Comparison of ENCODE assay signal across 8 mouse cellular contexts in genomic region chr5:123227762-123228523, GRCm38 (mm10). TPM values are rescaled to one million over a fixed set of nuclear protein-coding genes. Genes with fewer than 3 reads are reported as not detected.
DNase-seq lines count a peak whose midpoint lies in the region; ATAC-seq and TF ChIP-seq lines count a peak whose summit lies in the region.

No protein-coding gene starts in this region.

- H3K27ac ChIP-seq in hindbrain, embryonic 13.5 days = no peak overlapping the region

- no peak for TF ChIP-seq CTCF in Patski (IDR thresholded peaks at IDR 0.05)

- no peaks in the 10 kb centered on the region for H3K27me3 ChIP-seq in Patski
- H3K27me3 ChIP-seq in hindbrain, embryonic 13.5 days = no peaks in the 10 kb centered on the region

- H3K9me3 ChIP-seq in hindbrain, embryonic 13.5 days = no peaks in the 10 kb centered on the region

- in situ Hi-C loops in Patski (cut with MboI; ENCODE audit: low pct_unique_long_range_greater_than_20kb) = loop anchor here (5.0 kb wide), 1 partner anchor 36 kb away; no protein-coding TSS in a partner anchor

- peaks cover 6% of the 10 kb centered on the region; the same call in 1 of the 2 replicates for H3K36me3 ChIP-seq in hindbrain, embryonic 13.5 days

- H3K9ac ChIP-seq in hindbrain, embryonic 13.5 days = peak overlapping the region; percentile 88

- peak; percentile 87 for DNase-seq in Patski (ENCODE audit: low read depth, low spot score)
- DNase-seq in cerebellum, postnatal 14 days = peak; percentile 97 to 98
- peak; percentile 91 to 95 for DNase-seq in frontal cortex, postnatal 14 days (ENCODE audit: low spot score in 2 of 2)
- DNase-seq in layer of hippocampus, postnatal 25 days (ENCODE audit: extremely low spot score in 1 of 2, low spot score in 1 of 2) = peak; percentile 93 to 96
- peak; percentile 96 for DNase-seq in lung, postnatal 25 days (ENCODE audit: low spot score)
- DNase-seq in retina, embryonic 14.5 days (ENCODE audit: low spot score) = peak; percentile 95
- peak; percentile 97 for DNase-seq in thymus, postnatal 4 days

- peak; percentile 51 for ATAC-seq in Patski
- ATAC-seq in hindbrain, embryonic 13.5 days (ENCODE audit: low FRiP score) = peak; percentile 83

- H3K4me2 ChIP-seq in hindbrain, embryonic 13.5 days = peak overlapping the region; percentile 80

- POLR2A ChIA-PET in Patski (lab: Charles Lee) = interaction anchor here (0.7 kb wide), 2 partner anchors 31 to 206 kb away, joined by 3 read pairs; no protein-coding TSS in a partner anchor

- H3K4me1 ChIP-seq in hindbrain, embryonic 13.5 days (replicated peaks) = peaks cover 17% of the 10 kb centered on the region

- CTCF ChIA-PET in Patski (lab: Charles Lee) = no interaction called here

- peak overlapping the region; percentile 81 for H3K4me3 ChIP-seq in hindbrain, embryonic 13.5 days

- 3% methylated on average over 42 of the region's 42 CpGs for WGBS in hindbrain, embryonic 13.5 days

RNA-seq across cellular contexts. Expression of gene Wdr66, which starts 24.0 kb away (rescaled TPM):
- 0.14 TPM for polyA plus RNA-seq in Patski (2021)
- 1.9 and 2.4 TPM in 2 replicates for polyA plus RNA-seq in hindbrain, embryonic 13.5 days (2015; fragmentation: Nextera tagmentation; extraction: Ambion mirVana)
- total RNA-seq in layer of hippocampus, postnatal 25 days (2021) = 1 to 10 TPM; 2.8 to 3.2 TPM

RNA-seq across cellular contexts. Expression of gene Hpd, which starts 45.4 kb away (rescaled TPM):
- not detected for polyA plus RNA-seq in Patski (2021)
- polyA plus RNA-seq in hindbrain, embryonic 13.5 days (2015; fragmentation: Nextera tagmentation; extraction: Ambion mirVana) = not detected in 2 replicates
- total RNA-seq in layer of hippocampus, postnatal 25 days (2021) = not detected

RNA-seq across cellular contexts. Expression of gene Psmd9, which starts 58.7 kb away (rescaled TPM):
- 59.3 TPM for polyA plus RNA-seq in Patski (2021)
- polyA plus RNA-seq in hindbrain, embryonic 13.5 days (2015; fragmentation: Nextera tagmentation; extraction: Ambion mirVana) = 76.0 and 79.3 TPM in 2 replicates
- 10 to 100 TPM; 26.1 to 28.4 TPM for total RNA-seq in layer of hippocampus, postnatal 25 days (2021)
